Mouse (Mus musculus): ENCODE results near the gene Plekhm1. TPM values are rescaled to one million over a fixed set of nuclear protein-coding genes. Genes with fewer than 3 reads are reported as not detected.

Plekhm1 gene
- polyA plus RNA-seq, 1 experiment from 2014 or later = 9.4 TPM

DNA sequence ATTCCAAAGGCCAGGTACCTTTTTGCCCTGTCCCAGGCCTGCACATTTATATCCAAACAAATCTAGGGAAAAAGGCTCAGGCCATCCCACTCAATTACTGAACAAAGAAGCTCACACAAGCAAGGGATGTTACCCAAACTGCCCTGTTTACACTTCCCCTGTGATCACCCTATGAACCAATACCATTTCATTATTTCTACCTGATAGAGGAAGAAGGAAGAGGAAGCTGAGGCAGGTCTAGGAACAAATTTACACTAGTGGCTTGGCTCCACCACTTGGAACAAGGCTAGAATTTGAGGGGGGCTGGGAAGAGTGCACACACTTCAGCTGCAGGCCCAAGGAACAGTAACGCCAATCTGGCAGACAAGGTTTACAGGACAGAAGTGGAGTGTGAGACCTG is 6.7 kb downstream of the Plekhm1 start:
- no peak for TF ChIP-seq CTCF (IDR thresholded peaks at IDR 0.05; ENCODE audit: low read depth)
- Histone ChIP-seq H3K9ac (no peak overlapping the region), H3K36me3 (ENCODE audit: insufficient read depth) (peaks cover 13% of the 10 kb centered on the region; the same call in 1 of the 2 replicates), H3K4me3 (ENCODE audit: low read depth, low read length) (no peak overlapping the region), H3K27ac (ENCODE audit: low read depth) (no peak overlapping the region), H3K4me2 (no peak overlapping the region), H3K4me1 (ENCODE audit: insufficient read depth) (no peaks in the 10 kb centered on the region), H3K9me3 (ENCODE audit: low read depth, low read length) (no peaks in the 10 kb centered on the region), H3K27me3 (ENCODE audit: insufficient read depth, low read length) (no peaks in the 10 kb centered on the region)
- DNase-seq (no peak), ATAC-seq (ENCODE audit: insufficient read depth) (no peak)
- 81% methylated on average over 1 of the region's 1 CpGs for WGBS

DNA sequence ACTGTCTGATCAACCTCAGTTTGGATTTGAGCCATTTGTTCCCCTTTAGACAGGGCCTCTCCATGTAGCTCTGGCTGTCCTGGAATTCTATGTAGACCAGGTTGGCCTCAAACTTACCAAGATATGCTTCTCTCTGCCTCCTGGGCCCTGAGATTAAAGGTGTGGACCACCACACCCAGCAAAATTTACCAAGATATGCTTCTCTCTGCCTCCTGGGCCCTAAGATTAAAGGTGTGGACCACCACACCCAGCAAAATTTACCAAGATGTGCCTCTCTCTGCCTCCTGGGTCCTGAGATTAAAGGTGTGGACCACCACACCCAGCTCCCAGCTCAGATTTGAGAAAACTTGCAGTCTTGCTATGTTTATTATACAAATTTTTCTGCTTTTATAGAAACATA is 7.9 kb downstream of the Plekhm1 start:
- H3K9ac ChIP-seq = no peak overlapping the region
- H3K27ac ChIP-seq (ENCODE audit: low read depth) = no peak overlapping the region
- ATAC-seq (ENCODE audit: insufficient read depth) (no peak), DNase-seq (no peak)
- no peak overlapping the region for H3K4me3 ChIP-seq (ENCODE audit: low read depth, low read length)
- H3K36me3 ChIP-seq (ENCODE audit: insufficient read depth) = peaks cover 13% of the 10 kb centered on the region; the same call in 1 of the 2 replicates
- H3K4me2 ChIP-seq = no peak overlapping the region
- H3K4me1 ChIP-seq (ENCODE audit: insufficient read depth) = no peaks in the 10 kb centered on the region
- no peak for TF ChIP-seq CTCF (IDR thresholded peaks at IDR 0.05; ENCODE audit: low read depth)
- H3K9me3 ChIP-seq (ENCODE audit: low read depth, low read length) = no peaks in the 10 kb centered on the region
- no peaks in the 10 kb centered on the region for H3K27me3 ChIP-seq (ENCODE audit: insufficient read depth, low read length)

DNA sequence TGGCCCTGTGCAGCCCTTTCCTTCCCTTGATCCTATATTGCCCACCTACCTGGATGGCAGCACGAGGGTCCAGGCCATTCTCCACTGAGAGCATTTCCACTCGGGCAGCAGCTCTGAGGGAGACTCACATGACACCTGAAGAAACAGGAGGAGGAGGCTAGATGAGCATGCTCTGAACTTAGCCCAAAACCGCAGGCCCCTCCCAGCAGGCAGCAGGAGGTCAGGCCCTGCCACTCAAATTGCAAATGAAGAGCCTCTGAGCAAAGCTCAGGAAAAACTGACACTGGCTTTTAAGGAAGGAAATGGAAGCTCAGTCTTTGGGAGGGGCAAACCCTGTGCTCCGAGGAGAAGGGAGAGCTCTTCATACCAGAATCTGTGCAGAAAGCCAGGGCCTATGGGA is 8.7 kb downstream of the Plekhm1 start:
- DNase-seq (no peak), ATAC-seq (ENCODE audit: insufficient read depth) (no peak)
- no peak for TF ChIP-seq CTCF (IDR thresholded peaks at IDR 0.05; ENCODE audit: low read depth)
- no peaks in the 10 kb centered on the region for H3K4me1 ChIP-seq (ENCODE audit: insufficient read depth)
- no peak overlapping the region for H3K4me3 ChIP-seq (ENCODE audit: low read depth, low read length)
- H3K4me2 ChIP-seq = no peak overlapping the region
- H3K27ac ChIP-seq (ENCODE audit: low read depth) = no peak overlapping the region
- WGBS = 52% methylated on average over 4 of the region's 4 CpGs
- no peak overlapping the region for H3K9ac ChIP-seq
- H3K9me3 ChIP-seq (ENCODE audit: low read depth, low read length) = no peaks in the 10 kb centered on the region
- H3K27me3 ChIP-seq (ENCODE audit: insufficient read depth, low read length) = no peaks in the 10 kb centered on the region
- H3K36me3 ChIP-seq (ENCODE audit: insufficient read depth) = peaks cover 13% of the 10 kb centered on the region; the same call in 1 of the 2 replicates

DNA sequence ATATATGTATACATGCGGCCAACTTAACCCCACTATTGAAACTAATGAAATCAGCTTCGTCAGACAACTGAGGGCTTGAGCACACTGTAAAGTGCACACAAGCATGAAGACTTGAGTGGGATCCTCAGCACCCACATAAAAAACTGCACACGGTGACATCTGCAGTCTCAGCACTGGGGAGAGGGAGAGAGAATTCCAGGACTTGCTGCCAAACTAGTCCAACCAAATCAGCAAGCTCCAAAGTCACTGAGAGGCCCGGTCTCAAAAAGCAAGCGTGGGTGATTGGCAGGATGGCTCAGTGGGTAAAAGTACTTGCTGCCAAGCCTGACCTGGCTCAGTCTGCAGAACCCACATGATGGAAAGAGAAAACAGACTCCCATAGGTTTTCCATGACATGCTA is 9.7 kb downstream of the Plekhm1 start:
- Histone ChIP-seq H3K27ac (ENCODE audit: low read depth) (no peak overlapping the region), H3K36me3 (ENCODE audit: insufficient read depth) (peaks cover 13% of the 10 kb centered on the region; the same call in 1 of the 2 replicates), H3K9me3 (ENCODE audit: low read depth, low read length) (no peaks in the 10 kb centered on the region), H3K27me3 (ENCODE audit: insufficient read depth, low read length) (no peaks in the 10 kb centered on the region), H3K4me2 (no peak overlapping the region), H3K4me1 (ENCODE audit: insufficient read depth) (no peaks in the 10 kb centered on the region), H3K4me3 (ENCODE audit: low read depth, low read length) (no peak overlapping the region), H3K9ac (no peak overlapping the region)
- ATAC-seq (ENCODE audit: insufficient read depth) = no peak
- TF ChIP-seq CTCF (IDR thresholded peaks at IDR 0.05; ENCODE audit: low read depth) = no peak
- whole genome bisulfite sequencing = 85% methylated on average over 5 of the region's 5 CpGs
- DNase-seq = no peak

DNA sequence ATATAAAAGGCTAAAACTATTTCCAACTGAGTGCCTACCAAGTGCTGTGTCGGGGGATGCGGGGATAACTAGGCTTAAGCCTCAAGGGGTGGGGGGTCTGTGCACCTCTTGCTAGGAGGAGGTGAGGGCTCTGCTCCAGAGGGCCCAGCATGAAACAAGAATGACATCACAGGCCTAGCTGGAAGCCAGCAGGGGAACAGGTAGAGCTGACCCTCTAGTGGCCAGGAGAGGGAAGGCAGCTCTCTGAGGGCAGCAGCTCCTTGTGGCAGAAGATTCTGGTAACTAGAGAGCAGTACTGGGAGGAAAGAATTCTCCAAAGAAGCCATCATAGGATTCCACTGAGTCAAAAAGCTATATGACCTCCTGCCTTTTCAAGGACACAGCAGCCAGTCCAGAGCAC is 10.3 kb downstream of the Plekhm1 start:
- peak; percentile 86 for TF ChIP-seq CTCF (IDR thresholded peaks at IDR 0.05; ENCODE audit: low read depth)
- Histone ChIP-seq H3K4me1 (ENCODE audit: insufficient read depth) (no peaks in the 10 kb centered on the region), H3K9ac (no peak overlapping the region), H3K9me3 (ENCODE audit: low read depth, low read length) (no peaks in the 10 kb centered on the region), H3K36me3 (ENCODE audit: insufficient read depth) (peaks cover 13% of the 10 kb centered on the region; the same call in 1 of the 2 replicates), H3K27me3 (ENCODE audit: insufficient read depth, low read length) (no peaks in the 10 kb centered on the region), H3K4me2 (no peak overlapping the region), H3K4me3 (ENCODE audit: low read depth, low read length) (no peak overlapping the region), H3K27ac (ENCODE audit: low read depth) (no peak overlapping the region)
- 47% methylated on average over 2 of the region's 2 CpGs for WGBS
- ATAC-seq (ENCODE audit: insufficient read depth) = no peak
- peak; percentile 69 for DNase-seq

DNA sequence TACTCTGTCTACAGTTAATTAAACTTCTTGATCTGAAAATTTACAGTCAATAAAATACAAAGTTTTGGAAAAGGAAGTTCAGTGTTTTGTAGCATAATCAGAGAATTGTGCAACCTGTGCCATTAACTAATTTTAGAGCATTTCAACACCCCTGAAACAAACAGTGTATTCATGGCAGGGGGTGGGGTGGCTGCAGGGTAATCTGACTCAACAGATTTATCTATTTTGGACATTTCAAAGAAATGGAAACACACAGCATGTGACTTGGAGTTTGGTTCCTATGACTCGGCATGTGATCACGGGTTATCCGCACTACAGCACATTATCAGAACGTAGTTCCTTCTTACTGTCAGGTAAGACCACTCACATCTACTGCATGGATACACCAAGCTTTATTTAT is 12.5 kb downstream of the Plekhm1 start:
- ATAC-seq (ENCODE audit: insufficient read depth) (no peak), DNase-seq (no peak)
- Histone ChIP-seq H3K4me3 (ENCODE audit: low read depth, low read length) (no peak overlapping the region), H3K36me3 (ENCODE audit: insufficient read depth) (peaks cover 34% of the 10 kb centered on the region), H3K27ac (ENCODE audit: low read depth) (no peak overlapping the region), H3K9ac (no peak overlapping the region), H3K4me1 (ENCODE audit: insufficient read depth) (no peaks in the 10 kb centered on the region), H3K4me2 (no peak overlapping the region), H3K9me3 (ENCODE audit: low read depth, low read length) (no peaks in the 10 kb centered on the region), H3K27me3 (ENCODE audit: insufficient read depth, low read length) (no peaks in the 10 kb centered on the region)
- 83% methylated on average over 4 of the region's 4 CpGs for WGBS
- no peak for TF ChIP-seq CTCF (IDR thresholded peaks at IDR 0.05; ENCODE audit: low read depth)

DNA sequence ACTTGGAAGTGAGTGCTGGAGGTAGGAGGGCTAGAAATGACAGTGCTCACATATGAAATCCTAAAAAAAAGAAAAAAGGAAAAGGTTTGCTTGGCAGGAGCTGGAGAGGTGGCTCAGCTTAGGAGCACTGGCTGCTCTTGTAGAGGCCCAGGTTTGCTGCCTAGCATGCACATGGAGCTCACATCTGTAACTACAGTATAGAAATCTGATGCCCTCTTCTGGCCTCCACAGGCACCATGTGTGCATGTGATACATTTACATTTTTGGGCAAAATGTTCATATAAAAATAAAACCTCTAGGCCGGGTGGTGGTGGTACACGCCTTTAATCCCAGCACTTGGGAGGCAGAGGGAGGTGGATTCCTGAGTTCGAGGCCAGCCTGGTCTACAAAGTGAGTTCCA is 13.4 kb downstream of the Plekhm1 start:
- peak; percentile 54 for DNase-seq
- Histone ChIP-seq H3K4me1 (ENCODE audit: insufficient read depth) (no peaks in the 10 kb centered on the region), H3K27me3 (ENCODE audit: insufficient read depth, low read length) (no peaks in the 10 kb centered on the region), H3K36me3 (ENCODE audit: insufficient read depth) (peaks cover 43% of the 10 kb centered on the region), H3K4me3 (ENCODE audit: low read depth, low read length) (no peak overlapping the region), H3K4me2 (no peak overlapping the region), H3K9me3 (ENCODE audit: low read depth, low read length) (no peaks in the 10 kb centered on the region), H3K27ac (ENCODE audit: low read depth) (no peak overlapping the region), H3K9ac (no peak overlapping the region)
- TF ChIP-seq CTCF (IDR thresholded peaks at IDR 0.05; ENCODE audit: low read depth) = peak; percentile 42
- no peak for ATAC-seq (ENCODE audit: insufficient read depth)
- 71% methylated on average over 3 of the region's 3 CpGs for WGBS

DNA sequence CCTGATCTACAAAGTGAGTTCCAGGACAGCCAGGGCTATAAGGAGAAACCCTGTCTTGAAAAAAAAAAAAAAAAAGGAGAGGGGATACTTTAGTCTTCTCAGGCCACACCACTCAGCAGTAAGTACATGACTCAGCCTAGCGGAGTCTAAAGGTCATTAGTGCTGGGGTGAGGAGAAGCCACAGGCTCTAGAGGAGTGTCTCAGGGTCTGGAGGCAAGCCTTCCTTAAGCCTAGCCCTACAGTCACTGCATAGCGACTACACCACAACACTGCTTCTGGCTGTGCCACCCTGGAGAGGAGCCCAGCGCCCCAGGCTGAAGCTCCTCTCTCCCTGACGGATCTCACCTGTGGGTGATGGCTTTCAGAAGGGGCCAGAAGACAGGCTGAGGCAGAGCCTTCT is 15.8 kb downstream of the Plekhm1 start:
- no peaks in the 10 kb centered on the region for H3K27me3 ChIP-seq (ENCODE audit: insufficient read depth, low read length)
- 95% methylated on average over 4 of the region's 4 CpGs for WGBS
- H3K9me3 ChIP-seq (ENCODE audit: low read depth, low read length) = no peaks in the 10 kb centered on the region
- H3K4me2 ChIP-seq = no peak overlapping the region
- no peaks in the 10 kb centered on the region for H3K4me1 ChIP-seq (ENCODE audit: insufficient read depth)
- no peak overlapping the region for H3K4me3 ChIP-seq (ENCODE audit: low read depth, low read length)
- no peak overlapping the region for H3K9ac ChIP-seq
- peaks cover 43% of the 10 kb centered on the region for H3K36me3 ChIP-seq (ENCODE audit: insufficient read depth)
- TF ChIP-seq CTCF (IDR thresholded peaks at IDR 0.05; ENCODE audit: low read depth) = no peak
- DNase-seq = no peak
- ATAC-seq (ENCODE audit: insufficient read depth) = no peak
- H3K27ac ChIP-seq (ENCODE audit: low read depth) = no peak overlapping the region
